Mouse (Mus musculus): ENCODE measurements at regions not wholly inside any gene's neighbourhood (a gene's known extent, or its start where the extent isn't known, plus 50 kb on each side); places are given as distances from the start of the nearest gene placed in this dataset.

- no peak for DNase-seq (ENCODE audit: low spot score in 2 of 2)
These were observed 89.6 kb downstream of the Ppp4r2 start for GRCm38 (mm10) chr6:100923070-100923469.

GRCm38 (mm10) chr6:100923686-100924085 lies 90.3 kb downstream of the Ppp4r2 start:
- no peak for DNase-seq (ENCODE audit: low spot score in 2 of 2)

- no peak for DNase-seq (ENCODE audit: low spot score in 2 of 2)
These were observed 95.7 kb downstream of the Ppp4r2 start for GRCm38 (mm10) chr6:100928791-100929758.

DNA sequence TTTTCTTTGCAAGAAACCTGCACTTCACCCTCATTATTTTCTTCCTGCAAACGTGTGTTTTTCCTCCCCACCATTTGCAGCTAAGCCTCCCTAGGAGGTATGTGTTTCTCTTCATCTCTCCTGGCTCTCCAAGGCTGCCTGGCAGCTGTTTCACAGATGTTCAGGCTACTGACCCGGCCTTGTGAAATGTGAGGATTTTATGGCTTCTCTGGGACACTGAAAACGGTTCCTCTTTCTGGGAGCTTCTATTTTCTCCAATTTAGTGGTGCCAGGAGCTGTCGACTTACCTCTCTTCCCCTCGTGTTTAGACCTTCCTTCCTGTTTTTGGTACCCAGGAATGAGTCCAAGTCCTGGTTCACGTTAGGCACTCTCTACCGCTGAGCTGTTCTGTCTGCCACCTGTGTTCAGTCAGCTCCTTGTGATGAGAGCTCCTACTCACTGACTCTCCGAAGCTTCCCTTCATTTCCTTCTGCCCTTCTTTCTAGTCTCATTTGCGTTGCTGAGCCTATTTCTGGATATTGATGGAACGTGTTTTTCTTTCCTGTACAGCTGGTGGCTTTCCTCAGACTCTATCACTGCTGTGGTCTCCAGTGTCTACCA lies 96.4 kb downstream of the Ppp4r2 start:
- no peak for DNase-seq (ENCODE audit: low spot score in 2 of 2)

DNA sequence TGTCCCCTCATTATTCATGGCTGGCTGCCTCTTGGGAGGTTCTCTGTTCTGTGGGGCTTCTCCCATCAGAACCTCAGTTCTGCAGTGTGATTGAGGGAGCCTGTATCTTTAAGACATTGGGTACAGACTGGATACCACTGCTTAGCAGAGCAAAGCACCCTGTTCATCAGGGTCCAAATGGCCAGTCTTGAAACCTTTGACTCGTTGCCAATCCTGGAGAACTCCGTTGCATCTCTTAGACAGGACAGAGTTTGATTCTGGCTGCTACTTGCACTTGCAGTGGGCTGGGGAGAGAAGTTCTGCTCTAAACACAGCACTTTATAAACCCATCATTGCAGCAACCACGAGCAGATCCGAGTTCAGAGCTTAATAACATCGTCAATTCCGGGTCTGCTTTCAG lies 97.3 kb downstream of the Ppp4r2 start:
- DNase-seq (ENCODE audit: low spot score in 2 of 2) = no peak

GRCm38 (mm10) chr6:100934424-100934823 lies 101.0 kb downstream of the Ppp4r2 start:
- DNase-seq (ENCODE audit: low spot score in 2 of 2) = no peak

- no peak for DNase-seq (ENCODE audit: low spot score in 2 of 2)
These were observed 104.4 kb downstream of the Ppp4r2 start for GRCm38 (mm10) chr6:100937802-100938201.

GRCm38 (mm10) chr6:100938376-100938775 lies 105.0 kb downstream of the Ppp4r2 start:
- DNase-seq (ENCODE audit: low spot score in 2 of 2) = no peak

GRCm38 (mm10) chr6:100939042-100939441 lies 105.6 kb downstream of the Ppp4r2 start:
- peak in 1 of 2 experiments; percentile 26 for DNase-seq (ENCODE audit: low spot score in 2 of 2)

DNA sequence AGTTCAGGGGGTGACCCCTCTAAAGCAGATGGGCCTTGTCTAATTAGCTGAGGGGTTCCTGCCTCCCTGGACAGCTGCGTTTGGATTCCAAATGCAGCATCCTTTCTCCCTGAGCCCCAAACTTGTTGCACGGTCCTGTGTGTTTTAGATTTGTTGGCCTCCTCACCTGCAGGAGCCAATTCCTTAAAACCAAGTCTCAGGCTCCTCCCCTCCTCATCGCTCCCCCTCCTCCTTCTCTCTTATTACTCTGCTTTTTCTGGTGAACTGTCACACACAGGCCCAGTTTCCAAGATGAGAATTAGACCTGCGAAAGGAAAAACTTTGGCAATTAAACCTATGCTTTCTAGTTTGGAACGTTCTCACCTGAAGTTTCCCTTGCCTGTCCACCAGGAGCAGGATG lies 106.3 kb downstream of the Ppp4r2 start:
- no peak for DNase-seq (ENCODE audit: low spot score in 2 of 2)

- DNase-seq (ENCODE audit: low spot score in 2 of 2) = no peak
These were observed 108.3 kb downstream of the Ppp4r2 start for GRCm38 (mm10) chr6:100941686-100942085.

DNA sequence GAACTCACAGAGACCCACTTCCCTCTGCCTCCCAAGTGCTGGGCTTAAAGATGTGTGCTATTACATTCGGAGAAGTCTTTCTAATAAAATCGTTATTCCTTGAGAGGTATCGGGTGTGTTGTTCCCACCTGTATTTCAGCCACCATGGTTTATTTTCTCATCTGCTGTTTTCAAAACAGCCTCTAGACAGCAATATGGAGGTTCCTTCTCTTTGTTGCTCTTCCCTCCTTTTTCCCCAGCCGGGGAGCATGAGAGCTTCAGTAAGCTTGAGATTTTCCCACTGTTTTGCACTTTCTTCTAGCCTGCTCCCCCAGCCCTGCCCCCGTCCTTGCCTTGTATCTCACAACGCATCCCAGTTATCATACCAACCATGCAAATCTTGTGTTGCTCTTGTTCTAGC lies 109.5 kb downstream of the Ppp4r2 start:
- DNase-seq (ENCODE audit: low spot score in 2 of 2) = no peak

GRCm38 (mm10) chr6:100945796-100946195 lies 112.4 kb downstream of the Ppp4r2 start:
- DNase-seq (ENCODE audit: low spot score in 2 of 2) = peak in 1 of 2 experiments; percentile 1

- DNase-seq (ENCODE audit: low spot score in 2 of 2) = peak in 1 of 2 experiments; percentile 19
These were observed 114.9 kb downstream of the Ppp4r2 start for GRCm38 (mm10) chr6:100948340-100948739.

- DNase-seq (ENCODE audit: low spot score in 2 of 2) = no peak
These were observed 118.2 kb downstream of the Ppp4r2 start for GRCm38 (mm10) chr6:100951646-100952045.

DNA sequence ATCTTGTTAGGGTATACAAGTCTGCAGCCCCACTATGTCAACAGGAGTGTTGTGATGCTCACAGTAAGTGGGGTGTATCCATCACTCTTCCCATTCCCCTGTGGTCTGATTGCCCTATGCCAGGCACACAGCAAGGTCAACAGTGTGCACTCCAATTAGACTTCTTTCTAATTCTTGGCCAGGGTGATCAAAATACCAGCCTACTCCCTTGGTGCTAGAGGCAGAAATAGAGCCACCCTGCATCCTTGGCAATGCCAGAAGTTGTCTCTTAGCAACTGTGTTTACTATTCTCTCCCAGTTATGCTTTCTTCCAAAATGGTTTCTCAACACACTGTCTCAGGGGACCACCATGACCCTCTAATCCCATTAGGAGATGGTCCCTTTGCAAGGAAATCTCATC lies 119.0 kb downstream of the Ppp4r2 start:
- no peak for DNase-seq (ENCODE audit: low spot score in 2 of 2)

DNA sequence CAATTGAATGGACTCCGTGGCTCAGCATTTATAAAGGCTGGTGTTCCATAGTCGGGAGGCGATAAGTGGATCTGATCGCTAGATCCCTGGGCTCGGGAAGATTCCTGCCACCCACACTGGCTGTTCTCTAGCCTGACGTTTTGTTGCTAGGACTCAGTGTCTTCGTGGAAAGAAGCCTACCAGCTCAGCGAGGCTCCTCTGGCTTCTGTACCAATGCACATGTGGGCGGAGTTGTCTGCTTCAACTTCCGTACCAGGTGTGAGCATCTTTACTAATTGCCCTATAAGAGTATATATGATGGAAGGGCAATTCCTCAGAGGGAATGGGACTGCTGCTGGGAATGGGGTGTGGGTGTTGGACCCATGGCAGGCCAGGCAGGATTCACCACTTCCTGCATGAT lies 121.1 kb downstream of the Ppp4r2 start:
- no peak for DNase-seq (ENCODE audit: low spot score in 2 of 2)

DNA sequence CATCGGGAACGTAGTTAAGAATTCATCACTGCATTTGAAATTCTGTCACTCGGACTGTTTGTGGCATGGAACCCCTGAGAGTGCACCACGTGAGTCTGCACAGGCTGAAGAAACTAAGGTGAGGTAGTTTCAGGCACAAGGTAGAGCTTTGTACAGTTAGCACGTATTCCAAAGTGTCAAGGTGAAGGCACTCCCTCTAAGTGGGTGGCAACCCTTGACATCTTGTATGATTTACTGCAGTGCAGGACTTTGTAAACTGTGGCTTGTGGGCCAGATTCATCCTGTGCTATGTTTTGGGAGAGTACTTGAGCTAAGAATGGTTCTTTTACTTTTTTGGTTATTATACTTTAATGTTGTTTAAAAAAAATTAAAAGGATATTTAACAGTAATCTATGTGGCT lies 133.1 kb downstream of the Ppp4r2 start:
- no peak for DNase-seq (ENCODE audit: low spot score in 2 of 2)

DNA sequence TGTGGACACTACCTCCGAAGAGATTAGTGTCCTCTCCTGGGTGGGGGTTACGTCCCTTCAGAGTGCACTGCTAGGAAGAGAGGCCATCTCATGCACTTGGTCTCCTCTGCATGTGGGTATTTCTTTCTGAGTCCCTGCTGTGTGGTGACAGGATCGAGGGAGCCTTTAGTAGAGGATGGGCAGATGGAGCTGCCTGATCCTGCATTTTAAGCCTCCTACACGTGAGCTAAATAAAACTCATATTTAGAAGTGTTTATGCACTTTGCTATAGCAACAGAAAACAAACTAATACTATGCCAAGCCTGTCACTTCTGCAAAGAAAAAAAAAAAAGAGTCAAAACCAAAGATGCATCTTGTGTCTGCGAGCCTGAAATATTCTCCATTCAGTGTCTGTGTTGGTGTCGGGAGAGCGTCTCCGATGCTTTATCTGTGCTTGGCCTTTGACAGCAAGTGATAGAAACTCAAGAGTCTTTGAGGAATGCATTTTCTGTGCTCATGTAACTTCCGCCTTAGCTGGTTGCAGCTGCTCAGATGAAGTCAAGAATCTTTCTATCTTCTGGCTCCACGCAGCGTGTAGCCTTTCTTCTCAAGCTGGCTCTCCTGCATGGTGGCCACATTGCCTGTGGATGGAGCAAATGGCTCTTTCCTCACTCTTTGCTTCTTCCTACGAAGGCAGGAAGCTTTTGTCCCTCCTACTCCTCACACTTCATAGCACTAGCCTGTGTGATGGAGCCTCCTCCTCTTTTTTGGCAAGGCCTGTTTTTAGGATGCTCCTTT lies 134.8 kb downstream of the Ppp4r2 start:
- DNase-seq (ENCODE audit: low spot score in 2 of 2) = no peak

DNA sequence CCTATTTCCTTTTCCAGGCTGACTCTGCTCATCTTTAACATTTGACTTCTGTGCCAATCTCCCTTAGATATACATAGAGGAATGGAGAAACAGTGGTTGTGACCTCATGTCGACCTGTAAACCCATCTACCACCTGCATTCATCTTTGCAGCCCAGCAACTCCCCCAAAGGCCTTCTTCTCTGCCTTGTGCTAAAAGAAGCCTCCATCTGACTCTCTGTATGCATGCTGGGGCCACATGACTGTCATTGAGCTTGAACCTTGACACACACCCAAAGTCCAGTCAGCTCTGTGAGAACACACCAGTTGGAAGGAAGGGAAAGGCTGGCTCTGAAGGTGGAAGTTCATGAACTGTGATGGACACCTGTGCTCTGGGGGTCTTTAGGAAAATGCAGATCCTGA lies 135.5 kb downstream of the Ppp4r2 start:
- DNase-seq (ENCODE audit: low spot score in 2 of 2) = no peak

DNA sequence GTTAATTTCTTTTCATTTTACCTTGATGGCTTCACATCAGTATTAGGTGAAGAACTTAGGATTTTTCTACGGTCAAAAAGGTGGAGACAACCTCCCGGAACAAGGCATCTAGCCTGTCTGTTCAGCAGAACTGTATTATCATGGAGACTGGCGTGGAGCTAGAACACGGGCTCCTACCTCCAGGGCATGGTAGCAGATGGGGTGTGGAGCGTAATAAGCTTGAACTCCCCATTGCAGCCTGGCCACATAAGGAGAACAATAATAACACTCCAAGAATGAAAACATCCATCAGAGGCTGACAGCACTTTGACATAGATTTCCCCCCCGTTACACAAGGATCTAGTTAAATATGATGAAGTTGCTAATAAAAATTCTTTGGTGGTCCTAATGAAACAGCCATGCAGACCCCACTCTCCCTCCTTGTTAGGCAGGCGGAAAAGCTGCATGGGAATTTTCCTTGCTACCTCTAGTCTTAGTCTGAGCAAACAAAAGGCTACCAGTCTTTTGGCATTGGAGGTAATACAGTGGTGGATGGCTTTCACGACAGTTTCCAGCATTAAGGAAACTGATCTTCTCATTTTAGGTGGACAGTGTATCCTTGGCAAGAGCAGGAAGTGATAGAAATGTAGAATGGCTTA lies 137.5 kb downstream of the Ppp4r2 start:
- no peak for DNase-seq (ENCODE audit: low spot score in 2 of 2)

- no peak for DNase-seq (ENCODE audit: low spot score in 2 of 2)
These were observed 138.1 kb downstream of the Ppp4r2 start for GRCm38 (mm10) chr6:100971462-100971955.

Measured in cerebellum, postnatal 4 days (tissue).